Mouse (Mus musculus) hindbrain, embryonic 12.5 days (tissue): ENCODE measurements around the gene Nop9. TPM values are rescaled to one million over a fixed set of nuclear protein-coding genes. Genes with fewer than 3 reads are reported as not detected.
A peak's percentile ranks its signal among the peaks of the same experiment; 100 is the strongest.

Source experiments
- ATAC-seq: fragments of 200-750 bp; cut with Nextera tagmentation; 2 replicates; pipeline ENCODE4 v1.8.0; 2017; ENCODE audit warnings: moderate TSS enrichment; ENCODE audit not compliant: low FRiP score
- H3K27ac ChIP-seq: fragments of 300-500 bp; sonication (generic); 2 replicates; pipeline ENCODE4 v1.5.1; 2016; ENCODE audit warnings: mild to moderate bottlenecking
- H3K27me3 ChIP-seq: fragments of 300-500 bp; sonication (generic); 2 replicates; pipeline ENCODE4 v1.6.1; 2016; ENCODE audit warnings: mild to moderate bottlenecking
- H3K36me3 ChIP-seq: fragments of 300-500 bp; sonication (generic); 2 replicates; pipeline ENCODE4 v1.6.1; 2016; ENCODE audit warnings: mild to moderate bottlenecking
- H3K4me1 ChIP-seq: fragments of 300-500 bp; sonication (generic); 2 replicates; pipeline ENCODE4 v1.6.1; 2016
- H3K4me2 ChIP-seq: fragments of 300-500 bp; sonication (generic); replicated peaks from 2 replicates; pipeline ENCODE4 v1.6.1; 2016; ENCODE audit warnings: mild to moderate bottlenecking
- H3K4me3 ChIP-seq: fragments of 300-500 bp; sonication (generic); 2 replicates; pipeline ENCODE4 v1.5.1; 2016; ENCODE audit warnings: mild to moderate bottlenecking
- H3K9ac ChIP-seq: fragments of 300-500 bp; sonication (generic); 2 replicates; pipeline ENCODE4 v1.6.1; 2016; ENCODE audit warnings: mild to moderate bottlenecking, moderate library complexity
- H3K9me3 ChIP-seq: fragments of 300-500 bp; sonication (generic); replicated peaks from 2 replicates; pipeline ENCODE4 v1.6.1; 2016; ENCODE audit warnings: mild to moderate bottlenecking
- WGBS: fragments of 180-500 bp; shearing (Covaris S2); methylation state at CpG from one replicate; pipeline ENCODE4 v1.1.7; 2016; 5-methylcytosine and 5-hydroxymethylcytosine counted together
- polyA plus RNA-seq: library from polyadenylated mRNA; unstranded; fragments of >200 nt; fragmentation: Nextera tagmentation; extraction: Ambion mirVana; gene quantifications from 2 replicates; pipeline ENCODE4 v1.2.1, GENCODE M21; 2016

Gene Nop9
- polyA plus RNA-seq, result 42.0 and 47.5 TPM in 2 replicates

DNA sequence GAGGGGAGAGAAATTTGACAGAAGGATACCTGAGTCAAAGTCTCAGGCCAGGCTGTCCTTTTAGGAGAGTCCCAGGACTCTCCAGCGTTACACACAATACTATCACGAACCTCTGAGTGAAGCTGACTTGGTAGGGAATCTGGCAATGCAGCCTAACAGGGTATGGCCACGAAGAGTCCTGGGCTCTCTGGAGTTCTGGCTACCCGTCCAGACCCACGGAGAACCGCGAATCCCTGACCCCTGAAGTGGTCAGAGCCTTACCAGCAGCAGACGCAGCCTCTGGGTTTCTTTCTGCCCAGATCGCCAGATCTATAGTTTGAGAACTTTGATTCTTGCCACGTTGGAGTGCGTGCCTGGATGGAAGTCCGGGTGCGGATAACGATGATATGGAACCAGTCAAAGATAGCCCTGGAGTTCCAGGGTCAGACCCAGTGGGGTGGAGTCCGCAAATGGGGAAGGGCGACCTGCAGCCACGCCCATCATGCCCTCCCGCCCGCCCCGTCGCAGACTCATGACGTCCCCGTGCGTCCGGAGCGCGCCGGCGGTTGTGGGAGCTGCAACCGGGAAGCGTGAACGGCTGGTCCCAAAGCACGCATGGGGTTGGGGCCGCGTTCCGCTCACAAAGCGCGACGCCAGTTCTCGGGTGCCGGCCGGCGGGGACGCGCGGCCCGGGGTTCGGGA, at the start of gene Nop9, which contains the start of gene Dhrs1:
Gene Nop9 (plus strand): TSS at position 514 of the 681 bp plus-strand sequence.
Gene Dhrs1 (minus strand): TSS at position 511 of the 681 bp plus-strand sequence.
- no peaks in the 10 kb centered on the region for H3K27me3 ChIP-seq
- H3K9me3 ChIP-seq, result no peaks in the 10 kb centered on the region
- H3K4me2 ChIP-seq, result peak within 1 kb of the TSS; percentile 99
- 1% methylated on average over 48 of the region's 48 CpGs for WGBS
- H3K4me3 ChIP-seq, result peak within 1 kb of the TSS; percentile 93
- peaks cover 24% of the 10 kb centered on the region for H3K4me1 ChIP-seq
- peak; percentile 84 for ATAC-seq
- 0 out of 2 replicates have a peak within 1 kb of the TSS, but pooled peaks have one; percentile 17 for H3K27ac ChIP-seq
- H3K36me3 ChIP-seq, result peaks cover 21% of the 10 kb centered on the region
- peak within 1 kb of the TSS; percentile 83 for H3K9ac ChIP-seq

DNA sequence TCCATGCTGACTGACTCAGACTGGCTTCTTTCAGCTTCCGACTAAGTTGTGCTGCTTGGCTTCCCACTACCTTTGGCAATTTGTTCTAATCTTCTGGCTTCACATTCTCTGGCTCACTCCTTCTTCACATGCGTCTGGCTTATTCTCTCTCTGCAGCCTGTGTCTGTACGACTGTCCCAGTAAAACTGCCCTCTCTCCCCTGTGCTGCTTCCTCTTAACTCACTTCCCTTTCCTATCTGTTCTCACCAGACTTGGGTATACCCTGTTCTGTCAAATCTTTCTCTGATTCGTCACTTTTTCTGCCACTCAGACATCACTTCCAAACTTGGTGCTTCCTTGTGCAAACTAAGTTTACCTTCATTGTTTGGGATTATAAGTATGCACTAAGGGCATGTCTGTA, 48.3 kb upstream of the Nop9 start:
- 89% methylated on average over 4 of the region's 4 CpGs for WGBS
- Histone ChIP-seq H3K36me3 (no peaks in the 10 kb centered on the region), H3K9me3 (no peaks in the 10 kb centered on the region), H3K4me3 (no peak overlapping the region), H3K4me2 (no peak overlapping the region), H3K4me1 (no peaks in the 10 kb centered on the region), H3K27me3 (no peaks in the 10 kb centered on the region), H3K9ac (no peak overlapping the region), H3K27ac (no peak overlapping the region)
- no peak for ATAC-seq

GRCm38 (mm10) chr14:55701131-55701530, 44.4 kb upstream of the Nop9 start:
- Histone ChIP-seq H3K27me3 (no peaks in the 10 kb centered on the region), H3K9ac (no peak overlapping the region), H3K4me2 (no peak overlapping the region), H3K4me1 (no peaks in the 10 kb centered on the region), H3K9me3 (no peaks in the 10 kb centered on the region), H3K4me3 (no peak overlapping the region), H3K36me3 (no peaks in the 10 kb centered on the region), H3K27ac (no peak overlapping the region)
- 69% methylated on average over 9 of the region's 9 CpGs for WGBS
- no peak for ATAC-seq

GRCm38 (mm10) chr14:55702761-55703160, 42.7 kb upstream of the Nop9 start:
- Histone ChIP-seq H3K36me3 (no peaks in the 10 kb centered on the region), H3K27me3 (no peaks in the 10 kb centered on the region), H3K4me1 (no peaks in the 10 kb centered on the region), H3K27ac (no peak overlapping the region), H3K9me3 (no peaks in the 10 kb centered on the region), H3K4me2 (no peak overlapping the region), H3K9ac (no peak overlapping the region), H3K4me3 (no peak overlapping the region)
- WGBS, result 69% methylated on average over 6 of the region's 6 CpGs
- ATAC-seq, result no peak

DNA sequence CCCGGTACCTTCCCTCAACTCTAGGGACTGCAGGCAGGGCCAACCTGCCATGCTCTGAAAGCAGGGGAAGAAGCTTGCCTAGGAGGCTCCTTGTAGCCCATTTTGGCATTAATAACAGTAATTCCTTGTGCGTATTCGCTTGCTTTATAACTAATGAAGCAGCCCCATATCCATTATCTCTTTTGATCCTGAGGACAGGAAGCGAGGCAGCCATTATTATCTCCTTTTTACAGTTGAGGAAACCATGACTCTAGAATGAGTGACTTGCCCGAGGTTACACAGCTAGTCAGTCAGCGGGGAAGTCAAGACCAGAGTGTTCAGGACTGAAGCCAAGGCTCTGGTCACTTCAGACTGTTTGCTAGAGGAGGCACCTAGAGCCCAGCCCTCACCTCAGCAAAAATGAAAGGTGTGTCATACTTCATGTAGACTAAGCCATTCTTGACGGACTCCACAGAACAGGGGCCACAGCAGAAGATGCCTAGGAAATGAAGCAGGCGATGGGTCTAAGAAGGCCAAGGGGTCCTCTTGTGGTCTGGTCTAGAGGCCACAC, 39.4 kb upstream of the Nop9 start:
- Histone ChIP-seq H3K27me3 (no peaks in the 10 kb centered on the region), H3K36me3 (no peaks in the 10 kb centered on the region), H3K4me3 (no peak overlapping the region), H3K9ac (no peak overlapping the region), H3K27ac (no peak overlapping the region), H3K4me2 (no peak overlapping the region), H3K9me3 (no peaks in the 10 kb centered on the region), H3K4me1 (no peaks in the 10 kb centered on the region)
- WGBS, result 87% methylated on average over 8 of the region's 8 CpGs
- no peak for ATAC-seq

DNA sequence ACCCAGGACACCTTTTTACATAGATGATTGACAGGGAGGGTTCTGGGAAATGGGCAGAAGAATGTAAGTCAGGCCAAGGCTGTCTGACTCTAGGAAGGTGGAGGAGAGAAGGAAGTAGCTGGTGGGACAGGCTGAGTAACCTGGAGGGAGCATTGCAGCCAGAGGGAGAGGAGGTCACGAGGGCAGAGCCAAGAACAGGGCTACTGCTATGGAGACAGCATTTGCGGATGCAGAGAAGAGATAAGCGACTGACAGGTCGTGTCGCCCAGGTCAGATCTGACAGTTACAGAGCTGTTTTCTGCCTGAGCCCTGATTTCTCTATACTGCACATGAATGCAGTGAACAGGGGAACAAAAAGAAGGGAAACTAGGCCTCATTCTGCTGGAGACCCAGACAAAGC, 38.1 kb upstream of the Nop9 start:
- no peak overlapping the region for H3K9ac ChIP-seq
- 73% methylated on average over 5 of the region's 5 CpGs for WGBS
- H3K4me2 ChIP-seq, result no peak overlapping the region
- no peaks in the 10 kb centered on the region for H3K4me1 ChIP-seq
- no peaks in the 10 kb centered on the region for H3K9me3 ChIP-seq
- no peak for ATAC-seq
- no peak overlapping the region for H3K27ac ChIP-seq
- H3K27me3 ChIP-seq, result peaks cover 10% of the 10 kb centered on the region
- no peak overlapping the region for H3K4me3 ChIP-seq
- H3K36me3 ChIP-seq, result no peaks in the 10 kb centered on the region

DNA sequence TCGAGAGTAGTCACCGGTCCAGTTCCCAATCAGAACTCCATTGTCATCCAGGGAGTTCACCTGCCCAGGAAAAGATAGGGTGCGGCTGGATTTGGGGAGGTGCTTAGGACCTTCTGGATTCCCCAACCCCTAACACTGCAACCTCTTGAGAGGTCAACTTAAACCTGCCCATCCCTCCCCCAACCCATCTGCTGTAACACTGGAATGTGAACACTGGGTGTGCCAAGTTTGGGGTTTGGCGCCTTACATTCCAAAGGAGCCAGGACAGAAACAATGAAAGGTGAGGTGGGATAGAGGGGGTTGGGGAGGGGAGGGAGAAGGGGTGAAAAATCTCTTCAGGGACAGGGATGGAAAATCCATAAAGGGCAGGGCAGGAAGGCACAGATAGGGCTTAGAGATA, 36.0 kb upstream of the Nop9 start:
- H3K4me3 ChIP-seq, result no peak overlapping the region
- H3K27me3 ChIP-seq, result peaks cover 28% of the 10 kb centered on the region
- H3K9me3 ChIP-seq, result no peaks in the 10 kb centered on the region
- no peak for ATAC-seq
- no peak overlapping the region for H3K27ac ChIP-seq
- no peaks in the 10 kb centered on the region for H3K36me3 ChIP-seq
- 81% methylated on average over 4 of the region's 4 CpGs for WGBS
- no peak overlapping the region for H3K9ac ChIP-seq
- no peak overlapping the region for H3K4me2 ChIP-seq
- H3K4me1 ChIP-seq, result no peaks in the 10 kb centered on the region

- peaks cover 28% of the 10 kb centered on the region for H3K27me3 ChIP-seq
- WGBS, result 86% methylated on average over 7 of the region's 7 CpGs
- no peak for ATAC-seq
Measured at GRCm38 (mm10) chr14:55711786-55712185, 33.7 kb upstream of the Nop9 start.

GRCm38 (mm10) chr14:55713007-55713728, 32.3 kb upstream of the Nop9 start:
- Histone ChIP-seq H3K27ac (no peak overlapping the region), H3K9me3 (no peaks in the 10 kb centered on the region)
- no peak for ATAC-seq

More at GRCm38 (mm10) chr14:55711786-55712185, 33.7 kb upstream of the Nop9 start:
- Histone ChIP-seq H3K4me3 (no peak overlapping the region), H3K9ac (no peak overlapping the region), H3K27ac (no peak overlapping the region), H3K4me1 (no peaks in the 10 kb centered on the region), H3K9me3 (no peaks in the 10 kb centered on the region), H3K4me2 (no peak overlapping the region), H3K36me3 (peaks cover 8% of the 10 kb centered on the region; the same call in 1 of the 2 replicates)

DNA sequence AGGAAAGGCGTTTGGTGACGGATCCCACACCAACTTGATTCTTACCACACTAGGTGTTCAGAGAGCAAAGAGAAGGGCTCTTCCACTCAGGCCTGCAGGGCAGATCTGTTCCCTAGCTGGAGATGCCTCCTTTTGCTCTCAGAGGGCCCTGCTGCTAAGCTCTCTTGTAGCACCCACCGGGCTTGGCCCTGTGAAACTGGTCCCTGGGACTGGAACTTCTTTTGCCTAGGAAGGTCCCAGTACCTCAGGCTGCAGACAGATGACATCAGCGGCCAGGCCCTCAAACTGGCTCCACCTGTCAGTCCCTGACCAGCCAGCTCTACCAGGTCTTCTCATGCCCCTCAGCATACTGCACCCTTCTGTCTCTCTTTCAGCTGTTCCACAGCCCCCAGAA, 31.8 kb upstream of the Nop9 start, which contains the start of gene Tgm1:
Gene Tgm1 (minus strand): TSS at position 198 of the 394 bp plus-strand sequence.
- Histone ChIP-seq H3K27me3 (peaks cover 28% of the 10 kb centered on the region), H3K4me2 (0 out of 2 replicates have a peak within 1 kb of the TSS, but pooled peaks have one; percentile 3), H3K9ac (no peak within 1 kb of the TSS), H3K4me3 (no peak within 1 kb of the TSS), H3K4me1 (no peaks in the 10 kb centered on the region), H3K27ac (no peak within 1 kb of the TSS), H3K9me3 (no peaks in the 10 kb centered on the region), H3K36me3 (peaks cover 26% of the 10 kb centered on the region)
- WGBS, result 26% methylated on average over 4 of the region's 4 CpGs
- no peak for ATAC-seq

More at GRCm38 (mm10) chr14:55713007-55713728, 32.3 kb upstream of the Nop9 start:
- peaks cover 21% of the 10 kb centered on the region for H3K36me3 ChIP-seq
- H3K4me3 ChIP-seq, result no peak overlapping the region
- 14% methylated on average over 24 of the region's 25 CpGs for WGBS
- H3K4me1 ChIP-seq, result no peaks in the 10 kb centered on the region
- peaks cover 28% of the 10 kb centered on the region for H3K27me3 ChIP-seq
- 0 out of 2 replicates have a peak overlapping the region, but pooled peaks have one; percentile 3 for H3K4me2 ChIP-seq
- no peak overlapping the region for H3K9ac ChIP-seq

DNA sequence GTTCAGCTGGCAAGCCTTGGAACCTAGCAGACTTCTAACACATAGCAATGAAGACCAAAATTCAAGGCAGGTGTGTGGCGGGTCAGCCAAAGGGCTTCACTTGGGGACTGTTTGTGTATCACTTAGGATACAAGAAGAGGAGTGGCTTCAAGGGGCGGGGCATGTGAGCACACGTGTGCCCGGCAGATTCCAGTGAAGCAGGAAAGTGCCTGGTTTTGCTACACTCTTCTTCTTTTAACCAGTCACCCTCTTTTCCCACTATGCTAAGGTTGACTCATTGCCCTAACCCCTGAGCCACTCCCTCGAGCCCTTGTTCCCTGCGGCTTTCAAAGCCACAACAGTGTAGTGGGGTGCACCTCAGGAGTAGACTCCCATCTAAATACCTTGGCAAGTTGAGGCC, 30.6 kb upstream of the Nop9 start:
- no peak overlapping the region for H3K27ac ChIP-seq
- H3K4me3 ChIP-seq, result no peak overlapping the region
- no peaks in the 10 kb centered on the region for H3K9me3 ChIP-seq
- H3K36me3 ChIP-seq, result peaks cover 33% of the 10 kb centered on the region
- H3K9ac ChIP-seq, result no peak overlapping the region
- peaks cover 28% of the 10 kb centered on the region for H3K27me3 ChIP-seq
- no peak overlapping the region for H3K4me2 ChIP-seq
- no peak for ATAC-seq
- WGBS, result 44% methylated on average over 6 of the region's 6 CpGs
- H3K4me1 ChIP-seq, result no peaks in the 10 kb centered on the region

DNA sequence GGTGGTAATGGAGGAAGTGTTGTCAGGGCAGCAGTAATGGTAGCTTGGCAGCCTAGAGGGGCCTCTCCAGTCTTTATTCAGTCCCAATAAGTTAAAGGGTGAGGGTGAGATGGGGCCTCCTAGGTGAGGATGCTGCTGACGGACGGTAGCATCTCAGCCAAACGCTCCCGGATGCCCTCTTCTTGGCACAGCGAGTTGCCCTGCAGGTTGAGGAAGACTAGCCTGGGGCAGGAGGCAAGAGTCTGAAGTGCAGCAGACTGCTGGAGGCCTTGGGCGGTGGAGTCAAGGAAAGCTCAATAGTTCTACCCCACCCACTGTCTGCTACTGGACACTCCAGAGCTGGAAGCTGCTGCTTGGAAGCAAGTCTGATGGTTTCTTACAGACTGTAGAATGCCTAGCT, 29.2 kb upstream of the Nop9 start:
- no peak overlapping the region for H3K4me3 ChIP-seq
- no peak overlapping the region for H3K4me2 ChIP-seq
- H3K27ac ChIP-seq, result no peak overlapping the region
- H3K9me3 ChIP-seq, result no peaks in the 10 kb centered on the region
- WGBS, result 95% methylated on average over 6 of the region's 6 CpGs
- 0 out of 2 replicates have a peak, but pooled peaks cover 7% of the 10 kb centered on the region for H3K4me1 ChIP-seq
- peaks cover 28% of the 10 kb centered on the region for H3K27me3 ChIP-seq
- ATAC-seq, result no peak
- H3K9ac ChIP-seq, result no peak overlapping the region
- peaks cover 36% of the 10 kb centered on the region for H3K36me3 ChIP-seq
